Mouse (Mus musculus): ENCODE results near the gene P4ha2. TPM values are rescaled to one million over a fixed set of nuclear protein-coding genes. Genes with fewer than 3 reads are reported as not detected.

P4ha2 gene
- polyA plus RNA-seq, 1 experiment from 2014 or later: 8.3 TPM

GRCm38 (mm10) chr11:54169432-54170295 is 69.8 kb downstream of the P4ha2 start:
- ATAC-seq: no peak
- Histone ChIP-seq H3K9me3 (ENCODE audit: control insufficient read depth) (no peaks in the 10 kb centered on the region), H3K9ac (ENCODE audit: low read depth, low read length) (no peak overlapping the region), H3K4me1 (replicated peaks; ENCODE audit: control insufficient read depth, insufficient read depth, low read length) (no peaks in the 10 kb centered on the region), H3K27me3 (replicated peaks; ENCODE audit: control insufficient read depth, insufficient read depth, low read length) (no peaks in the 10 kb centered on the region), H3K4me2 (replicated peaks; ENCODE audit: low read depth) (no peak overlapping the region), H3K36me3 (ENCODE audit: control insufficient read depth, insufficient read depth) (no peaks in the 10 kb centered on the region), H3K4me3 (ENCODE audit: low read depth, low read length) (no peak overlapping the region), H3K27ac (ENCODE audit: low read depth, low read length) (no peak overlapping the region)
- WGBS: 41% methylated on average over 3 of the region's 3 CpGs
- TF ChIP-seq CTCF (IDR thresholded peaks at IDR 0.05; ENCODE audit: low read depth): no peak

- no peak overlapping the region for H3K9ac ChIP-seq (ENCODE audit: low read depth, low read length)
- H3K4me1 ChIP-seq (replicated peaks; ENCODE audit: control insufficient read depth, insufficient read depth, low read length): no peaks in the 10 kb centered on the region
- no peaks in the 10 kb centered on the region for H3K36me3 ChIP-seq (ENCODE audit: control insufficient read depth, insufficient read depth)
- H3K4me2 ChIP-seq (replicated peaks; ENCODE audit: low read depth): no peak overlapping the region
- H3K4me3 ChIP-seq (ENCODE audit: low read depth, low read length): no peak overlapping the region
- no peak overlapping the region for H3K27ac ChIP-seq (ENCODE audit: low read depth, low read length)
- WGBS: 46% methylated on average over 2 of the region's 2 CpGs
- TF ChIP-seq CTCF (IDR thresholded peaks at IDR 0.05; ENCODE audit: low read depth): no peak
- H3K9me3 ChIP-seq (ENCODE audit: control insufficient read depth): no peaks in the 10 kb centered on the region
- no peak for ATAC-seq
- no peaks in the 10 kb centered on the region for H3K27me3 ChIP-seq (replicated peaks; ENCODE audit: control insufficient read depth, insufficient read depth, low read length)
Observed at GRCm38 (mm10) chr11:54171175-54171574, 71.3 kb downstream of the P4ha2 start.

- Histone ChIP-seq H3K27ac (ENCODE audit: low read depth, low read length) (no peak overlapping the region), H3K4me3 (ENCODE audit: low read depth, low read length) (no peak overlapping the region), H3K4me2 (replicated peaks; ENCODE audit: low read depth) (no peak overlapping the region), H3K4me1 (replicated peaks; ENCODE audit: control insufficient read depth, insufficient read depth, low read length) (no peaks in the 10 kb centered on the region), H3K9me3 (ENCODE audit: control insufficient read depth) (no peaks in the 10 kb centered on the region), H3K9ac (ENCODE audit: low read depth, low read length) (no peak overlapping the region), H3K27me3 (replicated peaks; ENCODE audit: control insufficient read depth, insufficient read depth, low read length) (no peaks in the 10 kb centered on the region), H3K36me3 (ENCODE audit: control insufficient read depth, insufficient read depth) (no peaks in the 10 kb centered on the region)
- 90% methylated on average over 4 of the region's 4 CpGs for WGBS
- ATAC-seq: no peak
- TF ChIP-seq CTCF (IDR thresholded peaks at IDR 0.05; ENCODE audit: low read depth): no peak
Observed at GRCm38 (mm10) chr11:54174226-54174625, 74.3 kb downstream of the P4ha2 start.

- no peaks in the 10 kb centered on the region for H3K36me3 ChIP-seq (ENCODE audit: control insufficient read depth, insufficient read depth)
- 59% methylated on average over 2 of the region's 2 CpGs for WGBS
- H3K4me3 ChIP-seq (ENCODE audit: low read depth, low read length): no peak overlapping the region
- no peak overlapping the region for H3K27ac ChIP-seq (ENCODE audit: low read depth, low read length)
- H3K4me2 ChIP-seq (replicated peaks; ENCODE audit: low read depth): no peak overlapping the region
- H3K9ac ChIP-seq (ENCODE audit: low read depth, low read length): no peak overlapping the region
- H3K9me3 ChIP-seq (ENCODE audit: control insufficient read depth): no peaks in the 10 kb centered on the region
- no peak for ATAC-seq
- no peak for TF ChIP-seq CTCF (IDR thresholded peaks at IDR 0.05; ENCODE audit: low read depth)
- no peaks in the 10 kb centered on the region for H3K27me3 ChIP-seq (replicated peaks; ENCODE audit: control insufficient read depth, insufficient read depth, low read length)
- no peaks in the 10 kb centered on the region for H3K4me1 ChIP-seq (replicated peaks; ENCODE audit: control insufficient read depth, insufficient read depth, low read length)
Observed at GRCm38 (mm10) chr11:54174877-54175276, 75.0 kb downstream of the P4ha2 start.

Other genes starting within 250 kb of the P4ha2 start
- gene Gm12216, start 240.8 kb upstream of the P4ha2 start, polyA plus RNA-seq (2015; fragmentation: Nextera tagmentation; extraction: Ambion mirVana): 6.5 and 8.0 TPM in 2 replicates
- gene Slc22a5, start 208.4 kb upstream of the P4ha2 start, polyA plus RNA-seq (2015; fragmentation: Nextera tagmentation; extraction: Ambion mirVana): 40.5 and 40.8 TPM in 2 replicates
- gene Slc22a21, start 119.8 kb upstream of the P4ha2 start, polyA plus RNA-seq (2015; fragmentation: Nextera tagmentation; extraction: Ambion mirVana): 6.8 and 8.8 TPM in 2 replicates
- gene Slc22a4, start 72.0 kb upstream of the P4ha2 start, polyA plus RNA-seq (2015; fragmentation: Nextera tagmentation; extraction: Ambion mirVana): 1.2 and 1.3 TPM in 2 replicates
- gene Pdlim4, start 31.1 kb upstream of the P4ha2 start, polyA plus RNA-seq (2015; fragmentation: Nextera tagmentation; extraction: Ambion mirVana): 21.0 and 22.6 TPM in 2 replicates
- 0.71 and 1.3 TPM in 2 replicates for gene Csf2, start 149.6 kb downstream of the P4ha2 start, polyA plus RNA-seq (2015; fragmentation: Nextera tagmentation; extraction: Ambion mirVana)
- not detected in 2 replicates for gene Il3, start 167.2 kb downstream of the P4ha2 start, polyA plus RNA-seq (2015; fragmentation: Nextera tagmentation; extraction: Ambion mirVana)
- 1.2 and 1.3 TPM in 2 replicates for gene Acsl6, start 203.7 kb downstream of the P4ha2 start, polyA plus RNA-seq (2015; fragmentation: Nextera tagmentation; extraction: Ambion mirVana)

Data from intestine, postnatal 0 days (tissue).